Mouse (Mus musculus) liver, embryonic 11.5 days (tissue): Measurements from ENCODE around the gene Rasa3. TPM values are rescaled to one million over a fixed set of nuclear protein-coding genes. Genes with fewer than 3 reads are reported as not detected.

Experiments
- ATAC-seq: fragments of 200-750 bp; cut with Nextera tagmentation; replicated peaks from 2 replicates; pipeline ENCODE4 v1.8.0; 2017; ENCODE audit warnings: moderate number of reproducible peaks, mild to moderate bottlenecking, moderate TSS enrichment, moderate library complexity; ENCODE audit not compliant: low FRiP score
- DNase-seq: peaks from one replicate; pipeline ENCODE4 v3.0.0-alpha.2; 2017; ENCODE audit warnings: low spot score
- H3K27ac ChIP-seq: fragments of 300-500 bp; sonication (generic); 2 replicates; pipeline ENCODE4 v1.5.1; 2014; ENCODE audit warnings: mild to moderate bottlenecking, low read depth, low read length, control low read depth
- H3K27me3 ChIP-seq: fragments of 300-500 bp; sonication (generic); replicated peaks from 2 replicates; pipeline ENCODE4 v1.6.1; 2014; ENCODE audit warnings: low read length, mixed read lengths; ENCODE audit not compliant: control insufficient read depth, insufficient read depth
- H3K36me3 ChIP-seq: fragments of 300-500 bp; sonication (generic); 2 replicates; pipeline ENCODE4 v1.6.1; 2014; ENCODE audit warnings: mild to moderate bottlenecking, low read length, moderate library complexity, mixed read lengths; ENCODE audit not compliant: control insufficient read depth, insufficient read depth
- H3K4me1 ChIP-seq: fragments of 300-500 bp; sonication (generic); replicated peaks from 2 replicates; pipeline ENCODE4 v1.6.1; 2014; ENCODE audit warnings: low read length, mixed read lengths; ENCODE audit not compliant: control insufficient read depth, insufficient read depth
- H3K4me2 ChIP-seq: fragments of 300-500 bp; sonication (generic); 2 replicates; pipeline ENCODE4 v1.6.1; 2014; ENCODE audit warnings: mild to moderate bottlenecking, control low read depth, moderate library complexity
- H3K4me3 ChIP-seq: fragments of 300-500 bp; sonication (generic); 2 replicates; pipeline ENCODE4 v1.5.1; 2014; ENCODE audit warnings: low read depth, low read length, control low read depth
- H3K9ac ChIP-seq: fragments of 300-500 bp; sonication (generic); 2 replicates; pipeline ENCODE4 v1.6.1; 2014; ENCODE audit warnings: low read depth, low read length, control low read depth
- H3K9me3 ChIP-seq: fragments of 300-500 bp; sonication (generic); 2 replicates; pipeline ENCODE4 v1.6.1; 2016; ENCODE audit warnings: low read length, inconsistent platforms, mixed read lengths; ENCODE audit not compliant: control insufficient read depth
- WGBS: fragments of 180-500 bp; shearing (Covaris S2); extraction: QIAGEN DNeasy Blood & Tissue Kit; methylation state at CpG from one replicate; pipeline ENCODE4 v1.1.7; 2014; 5-methylcytosine and 5-hydroxymethylcytosine counted together
- polyA plus RNA-seq: library from polyadenylated mRNA; unstranded; fragments of >200 nt; fragmentation: Nextera tagmentation; extraction: Ambion mirVana; gene quantifications from 2 replicates; pipeline ENCODE4 v1.2.1, GENCODE M21; 2014

Rasa3 gene
- polyA plus RNA-seq, 1 experiment from 2014 or later: 37.2 TPM

DNA sequence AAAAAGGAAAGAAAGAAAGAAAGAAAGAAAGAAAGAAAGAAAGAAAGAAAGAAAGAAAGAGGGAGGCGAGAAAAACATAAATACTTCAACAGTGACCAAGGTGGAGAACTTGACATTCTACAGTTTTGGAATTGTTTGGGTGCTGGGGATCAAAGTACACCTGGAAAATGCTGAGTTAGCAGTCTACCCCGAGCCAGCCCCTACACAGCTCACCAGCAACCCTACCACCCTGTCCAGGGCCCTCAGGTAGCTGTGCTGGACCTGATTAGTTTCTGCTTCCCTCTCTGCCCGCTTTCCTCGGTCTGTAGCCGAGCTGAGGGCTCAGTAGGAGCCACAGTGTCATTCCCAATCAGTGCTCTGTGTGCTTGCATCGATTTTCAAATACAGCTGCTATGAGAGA is 157.1 kb downstream of the Rasa3 start:
- no peaks in the 10 kb centered on the region for H3K9me3 ChIP-seq
- DNase-seq (no peak), ATAC-seq (no peak)
- no peak overlapping the region for H3K4me2 ChIP-seq
- no peaks in the 10 kb centered on the region for H3K4me1 ChIP-seq
- H3K4me3 ChIP-seq: no peak overlapping the region
- no peaks in the 10 kb centered on the region for H3K27me3 ChIP-seq
- 50% methylated on average over 6 of the region's 6 CpGs for WGBS
- no peak overlapping the region for H3K9ac ChIP-seq
- H3K27ac ChIP-seq: no peak overlapping the region
- H3K36me3 ChIP-seq: no peaks in the 10 kb centered on the region

- H3K27me3 ChIP-seq: no peaks in the 10 kb centered on the region
- H3K4me1 ChIP-seq: no peaks in the 10 kb centered on the region
- H3K36me3 ChIP-seq: no peaks in the 10 kb centered on the region
- H3K9ac ChIP-seq: no peak overlapping the region
- no peak overlapping the region for H3K4me2 ChIP-seq
- no peak for DNase-seq
- no peaks in the 10 kb centered on the region for H3K9me3 ChIP-seq
- H3K27ac ChIP-seq: no peak overlapping the region
- H3K4me3 ChIP-seq: no peak overlapping the region
- ATAC-seq: no peak
- 75% methylated on average over 9 of the region's 9 CpGs for WGBS
These were observed 157.9 kb downstream of the Rasa3 start for GRCm38 (mm10) chr8:13519503-13519902.

GRCm38 (mm10) chr8:13517284-13517781 is 160.1 kb downstream of the Rasa3 start:
- Histone ChIP-seq H3K4me2 (no peak overlapping the region), H3K9ac (no peak overlapping the region), H3K27ac (no peak overlapping the region), H3K27me3 (no peaks in the 10 kb centered on the region), H3K4me3 (no peak overlapping the region), H3K4me1 (no peaks in the 10 kb centered on the region), H3K9me3 (no peaks in the 10 kb centered on the region), H3K36me3 (no peaks in the 10 kb centered on the region)
- WGBS: 86% methylated on average over 6 of the region's 6 CpGs
- ATAC-seq (no peak), DNase-seq (peak; percentile 25)

Other genes with a start within 250 kb of the Rasa3 start
- not detected in 2 replicates for gene Tmem255b, start 242.4 kb downstream of the Rasa3 start, polyA plus RNA-seq
- gene Gas6, start 183.1 kb downstream of the Rasa3 start, polyA plus RNA-seq: 3.8 and 5.5 TPM in 2 replicates
- not detected in 2 replicates for gene 1700029H14Rik, start 115.1 kb downstream of the Rasa3 start, polyA plus RNA-seq
- gene Cfap97d2, start 28.3 kb upstream of the Rasa3 start, polyA plus RNA-seq: 0.19 TPM in 1 of 2 replicates, not detected in the other
- gene Cdc16, start 80.1 kb upstream of the Rasa3 start, polyA plus RNA-seq: 128 and 145 TPM in 2 replicates
- gene Upf3a, start 108.0 kb upstream of the Rasa3 start, polyA plus RNA-seq: 31.7 and 32.3 TPM in 2 replicates
- not detected in 2 replicates for gene AF366264, start 160.8 kb upstream of the Rasa3 start, polyA plus RNA-seq
- gene Champ1, start 192.0 kb upstream of the Rasa3 start, polyA plus RNA-seq: 39.4 and 46.0 TPM in 2 replicates
- gene Coprs, start 212.7 kb upstream of the Rasa3 start, polyA plus RNA-seq: 25.1 and 27.9 TPM in 2 replicates